Mouse (Mus musculus) hematopoietic stem cell, adult 5-6 weeks (primary cell): Measurements from ENCODE around the gene Cdk9. TPM values are rescaled to one million over a fixed set of nuclear protein-coding genes. Genes with fewer than 3 reads are reported as not detected.

Experiments
- ATAC-seq, 2 experiments: fragments of 125-278 bp in 1 of 2; replicated peaks in 1 of 2; 2 replicates each; pipeline ENCODE4 v1.8.0; 2016 to 2017; ENCODE audit warnings: inconsistent platforms in 2 of 2, mild to moderate bottlenecking in 2 of 2, moderate number of reproducible peaks in 2 of 2, low read depth in 1 of 2, moderate TSS enrichment in 1 of 2; ENCODE audit not compliant: low FRiP score in 2 of 2, poor library complexity in 2 of 2, severe bottlenecking in 2 of 2, insufficient read depth in 1 of 2, low TSS enrichment in 1 of 2
- total RNA-seq: library from RNA; stranded (forward); fragments of 172-1452, 232-1000 nt; gene quantifications from 2 replicates; pipeline ENCODE4 v1.2.3, GENCODE M21; 2017

Cdk9 gene
- total RNA-seq, 1 experiment from 2014 or later, result 74.9 TPM

- no peak for ATAC-seq
Measured at GRCm38 (mm10) chr2:32692496-32692895, 20.4 kb downstream of the Cdk9 start.

GRCm38 (mm10) chr2:32691041-32691440 is 21.8 kb downstream of the Cdk9 start:
- ATAC-seq, result no peak

GRCm38 (mm10) chr2:32689420-32689819 is 23.5 kb downstream of the Cdk9 start:
- peak; percentile 55 to 62 for ATAC-seq

GRCm38 (mm10) chr2:32687562-32687961 is 25.3 kb downstream of the Cdk9 start:
- no peak for ATAC-seq

- ATAC-seq, result no peak
Measured at GRCm38 (mm10) chr2:32686640-32687039, 26.2 kb downstream of the Cdk9 start.

- no peak for ATAC-seq
Measured at GRCm38 (mm10) chr2:32685807-32686206, 27.1 kb downstream of the Cdk9 start.

- ATAC-seq, result no peak
Measured at GRCm38 (mm10) chr2:32684681-32685428, 28.0 kb downstream of the Cdk9 start.

GRCm38 (mm10) chr2:32683701-32684100 is 29.2 kb downstream of the Cdk9 start:
- ATAC-seq, result no peak

- ATAC-seq, result no peak
Measured at GRCm38 (mm10) chr2:32682721-32683417, 30.0 kb downstream of the Cdk9 start.

- no peak; a peak in 1 of 4 replicates for ATAC-seq
Measured at GRCm38 (mm10) chr2:32681754-32682153, 31.1 kb downstream of the Cdk9 start.

- no peak for ATAC-seq
Measured at GRCm38 (mm10) chr2:32680961-32681650, 31.8 kb downstream of the Cdk9 start.

- ATAC-seq, result no peak
Measured at GRCm38 (mm10) chr2:32680051-32680451, 32.8 kb downstream of the Cdk9 start.

- no peak for ATAC-seq
Measured at GRCm38 (mm10) chr2:32677683-32678082, 35.2 kb downstream of the Cdk9 start.

- no peak for ATAC-seq
Measured at GRCm38 (mm10) chr2:32676821-32677220, 36.1 kb downstream of the Cdk9 start.

- ATAC-seq, result no peak
Measured at GRCm38 (mm10) chr2:32673176-32673917, 39.5 kb downstream of the Cdk9 start.

GRCm38 (mm10) chr2:32671907-32672595 is 40.8 kb downstream of the Cdk9 start:
- ATAC-seq, result no peak

- no peak for ATAC-seq
Measured at GRCm38 (mm10) chr2:32671147-32671546, 41.7 kb downstream of the Cdk9 start.
